Mouse (Mus musculus): ENCODE measurements around the gene Tpd52l2.

GRCm38 (mm10) chr2:181511231-181511630, 14.3 kb downstream of the Tpd52l2 start:
- TF ChIP-seq CTCF (IDR thresholded peaks at IDR 0.05; ENCODE audit: low read depth) = no peak
- no peak for TF ChIP-seq EP300 (IDR thresholded peaks at IDR 0.05; ENCODE audit: low read depth)

Measured in heart, postnatal 0 days (tissue).